Mouse (Mus musculus) induced T-regulatory cell, adult 2 months (primary cell): Measurements from ENCODE around the gene Pdzd2.

Experiments used
- DNase-seq: peaks from one replicate; pipeline ENCODE4 v3.0.0-alpha.2; 2012; ENCODE audit warnings: low read depth

The Pdzd2 gene

DNA sequence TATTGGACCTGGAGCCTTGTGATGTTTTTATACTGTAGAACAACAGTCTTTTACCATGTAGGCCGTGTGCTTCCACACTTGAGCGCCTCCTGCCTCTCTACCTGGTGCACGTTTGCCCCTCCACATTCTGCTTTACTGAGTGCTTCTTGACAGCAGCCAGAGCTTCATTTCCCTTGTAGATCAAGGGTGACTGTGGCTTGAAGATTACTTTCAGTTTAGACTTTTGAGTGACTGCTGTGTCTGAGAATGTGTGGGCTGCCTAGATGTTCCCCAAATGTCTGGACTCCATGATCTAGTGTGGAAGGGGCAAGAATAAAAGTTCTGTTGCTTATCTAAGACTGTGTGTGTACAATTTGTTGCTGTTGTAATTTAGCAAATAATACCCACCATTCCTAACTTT, 390.8 kb downstream of the Pdzd2 start:
- no peak for DNase-seq

DNA sequence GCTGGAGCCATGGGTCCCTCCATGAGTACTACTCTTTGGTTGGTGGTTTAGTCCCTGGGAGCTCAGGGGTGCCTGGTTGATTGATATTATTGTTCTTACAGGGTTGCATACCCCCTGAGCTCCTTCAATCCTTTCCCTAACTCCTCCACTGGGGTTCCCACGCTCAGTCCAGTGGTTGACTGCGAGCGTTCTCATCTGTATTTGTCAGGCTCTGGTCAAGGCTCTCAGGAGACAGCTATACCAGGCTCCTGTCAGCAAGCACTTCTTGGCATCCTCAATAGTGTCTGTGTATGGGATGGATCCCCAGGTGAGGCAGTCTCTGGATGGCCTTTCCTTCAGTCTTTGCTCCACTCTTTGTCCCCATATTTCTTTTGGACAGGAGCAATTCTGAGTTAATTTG, 392.8 kb downstream of the Pdzd2 start:
- DNase-seq: no peak

DNA sequence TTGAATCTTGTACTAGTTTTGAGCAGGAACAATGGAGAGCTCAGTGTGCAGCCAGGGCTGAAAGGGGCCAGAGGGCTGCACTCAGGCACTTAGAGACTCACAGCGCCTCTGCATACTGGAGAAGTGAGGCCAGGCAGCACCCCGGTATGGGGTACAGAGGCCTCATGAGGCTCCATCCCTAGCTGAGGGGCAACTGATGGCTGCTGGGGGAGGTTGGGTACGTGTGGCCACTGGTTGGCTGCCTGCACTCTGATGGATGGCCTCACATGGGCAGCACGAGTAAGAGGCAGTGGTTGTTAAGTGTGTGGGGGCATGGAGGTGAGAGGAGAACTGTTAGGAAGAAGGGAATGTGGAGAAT, 398.3 kb downstream of the Pdzd2 start:
- no peak for DNase-seq

DNA sequence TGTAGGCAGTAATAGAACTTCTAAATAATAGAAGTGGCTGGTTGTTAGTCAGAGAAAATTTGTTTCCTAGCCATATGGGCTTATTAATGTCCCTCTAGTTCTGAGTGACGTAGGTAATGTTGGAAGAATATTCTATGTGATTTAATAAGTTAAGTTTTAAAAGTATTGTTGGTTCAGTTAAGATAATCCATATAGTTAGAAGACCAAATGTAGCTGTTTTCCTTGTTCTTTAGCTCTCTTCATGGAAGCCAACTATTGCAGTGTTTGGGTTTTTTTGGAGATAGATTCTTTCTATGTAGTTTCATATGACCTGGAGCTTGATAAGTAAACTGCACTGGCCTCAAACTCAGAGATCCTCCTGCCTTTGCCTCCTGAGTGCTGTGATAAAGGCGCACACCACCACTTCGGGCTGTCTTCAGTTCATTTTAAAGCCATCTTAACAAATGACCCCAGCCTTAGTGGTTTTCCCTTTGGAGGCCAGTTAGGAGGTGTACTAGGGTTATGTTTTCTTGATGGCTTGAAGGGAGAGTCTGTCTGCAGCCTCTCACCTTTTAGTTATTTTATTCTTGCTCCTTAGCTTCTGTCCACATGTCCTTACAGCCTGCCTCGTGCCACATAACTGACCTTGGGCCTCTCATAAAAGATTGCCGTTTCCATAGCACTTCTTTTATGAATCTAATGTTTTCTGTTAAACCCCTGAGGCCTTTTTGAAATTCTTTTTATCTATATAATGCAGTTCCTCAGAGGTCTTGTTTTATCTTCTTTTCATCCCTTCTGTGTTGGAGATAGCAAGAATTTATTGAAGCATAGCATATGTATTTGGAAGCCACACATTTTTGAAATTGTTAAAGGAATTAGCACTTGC, 399.0 kb downstream of the Pdzd2 start:
- DNase-seq: no peak

DNA sequence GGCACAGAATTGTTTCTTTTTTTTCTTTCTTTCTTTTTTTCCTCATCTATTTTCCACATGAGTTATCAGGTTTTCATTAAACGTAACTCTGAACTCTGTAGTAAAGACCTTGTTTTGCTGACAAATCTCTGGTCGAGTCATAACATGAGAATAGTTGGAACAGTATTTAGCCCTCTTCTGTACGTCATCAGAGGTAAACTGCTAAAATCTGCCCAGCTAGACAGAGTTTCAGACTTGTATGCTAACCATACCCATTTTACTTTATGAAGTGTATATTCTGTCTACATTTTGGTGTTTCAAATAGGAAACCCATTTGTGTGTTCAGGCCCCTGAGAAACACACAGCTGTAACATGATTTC, 402.0 kb downstream of the Pdzd2 start:
- peak; percentile 39 for DNase-seq

DNA sequence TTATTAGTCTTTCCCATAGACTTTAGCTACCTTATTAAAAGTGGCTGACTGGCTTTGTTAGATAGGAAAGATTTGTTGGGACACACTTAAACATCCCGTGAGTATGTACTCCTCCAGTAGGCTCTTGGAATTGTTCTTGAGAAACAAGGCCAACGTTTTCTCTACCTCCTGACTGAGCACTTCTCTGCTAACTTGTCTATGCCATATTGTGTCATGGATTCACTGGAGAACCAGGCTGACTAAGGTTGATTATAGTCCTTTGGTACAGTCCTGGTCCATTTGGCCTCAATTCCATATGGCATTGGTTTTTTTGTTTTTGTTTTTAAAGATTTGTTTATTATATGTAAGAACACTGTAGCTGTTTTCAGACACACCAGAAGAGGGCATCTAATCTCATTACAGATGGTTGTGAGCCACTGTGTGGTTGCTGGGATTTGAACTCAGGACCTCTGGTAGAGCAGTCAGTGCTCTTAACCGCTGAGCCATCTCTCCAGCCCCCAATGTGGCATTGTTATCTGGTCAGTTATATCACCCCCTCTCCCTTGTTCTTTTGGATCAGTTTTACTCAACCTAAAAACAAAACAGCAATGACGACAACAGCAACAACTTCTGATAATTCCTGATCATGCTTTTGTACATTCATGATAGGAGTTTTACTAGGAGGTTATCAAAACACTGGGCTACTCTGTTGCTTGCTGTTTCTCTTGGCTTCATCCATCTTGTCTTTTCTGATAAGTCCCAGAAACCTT, 402.5 kb downstream of the Pdzd2 start:
- no peak for DNase-seq

DNA sequence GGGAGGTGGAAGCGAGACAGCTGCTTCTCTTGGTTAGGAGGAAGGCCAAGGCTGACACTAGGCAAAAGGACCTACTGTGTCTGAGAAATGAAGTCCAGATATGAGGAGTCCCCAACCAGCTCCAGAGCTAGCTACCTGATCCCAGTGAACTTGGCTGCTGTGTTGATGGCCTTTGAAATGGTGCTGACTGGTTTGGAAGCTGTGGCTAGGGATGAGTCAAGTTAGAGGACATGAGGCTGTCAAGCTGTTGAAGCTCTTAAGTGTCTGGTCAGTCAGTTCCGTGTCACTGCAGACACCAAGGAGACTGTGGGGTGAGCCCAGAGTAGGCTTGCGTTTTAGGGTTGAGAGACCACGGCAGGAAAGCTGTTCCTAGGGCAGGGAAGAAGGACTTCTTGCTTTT, 405.3 kb downstream of the Pdzd2 start:
- DNase-seq: no peak

DNA sequence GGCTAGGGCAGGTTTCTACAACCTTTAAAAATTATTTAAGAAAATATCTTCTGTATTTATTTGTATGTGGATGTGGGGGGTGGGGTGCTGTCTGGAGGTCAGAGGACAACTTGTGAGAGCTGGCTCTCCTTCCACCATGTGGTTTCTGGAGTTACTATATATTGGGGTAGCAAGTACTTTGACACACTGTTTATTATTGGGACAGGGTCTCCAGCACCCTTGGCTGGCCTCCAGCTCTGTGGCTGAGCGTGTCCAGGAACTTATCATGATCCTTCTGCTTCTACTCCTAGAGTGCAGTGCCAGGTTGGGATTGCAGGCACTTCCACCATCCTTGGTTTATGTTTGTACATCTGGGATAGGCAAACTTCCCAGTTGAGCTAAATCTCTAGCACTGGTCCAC, 408.4 kb downstream of the Pdzd2 start:
- no peak for DNase-seq

DNA sequence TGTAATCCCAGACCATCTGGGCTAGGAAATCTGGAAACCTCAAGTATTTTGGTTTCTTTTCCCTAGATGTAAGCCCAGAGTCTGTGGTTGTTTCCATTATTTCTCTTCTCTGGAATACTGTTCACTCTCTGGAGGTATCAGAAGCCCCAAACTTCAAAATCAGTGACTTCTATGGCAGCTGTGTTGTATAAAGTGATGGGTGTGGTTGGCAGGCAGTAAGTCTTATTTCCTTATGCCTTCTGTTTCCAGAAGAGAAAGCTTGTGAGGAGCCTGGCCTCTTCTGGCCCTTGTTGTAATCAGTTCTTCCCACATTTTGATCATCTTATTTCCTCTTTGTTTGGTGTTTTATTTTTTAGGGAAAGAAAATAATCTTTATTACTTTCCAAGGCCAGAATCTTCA, 408.8 kb downstream of the Pdzd2 start:
- DNase-seq: no peak

DNA sequence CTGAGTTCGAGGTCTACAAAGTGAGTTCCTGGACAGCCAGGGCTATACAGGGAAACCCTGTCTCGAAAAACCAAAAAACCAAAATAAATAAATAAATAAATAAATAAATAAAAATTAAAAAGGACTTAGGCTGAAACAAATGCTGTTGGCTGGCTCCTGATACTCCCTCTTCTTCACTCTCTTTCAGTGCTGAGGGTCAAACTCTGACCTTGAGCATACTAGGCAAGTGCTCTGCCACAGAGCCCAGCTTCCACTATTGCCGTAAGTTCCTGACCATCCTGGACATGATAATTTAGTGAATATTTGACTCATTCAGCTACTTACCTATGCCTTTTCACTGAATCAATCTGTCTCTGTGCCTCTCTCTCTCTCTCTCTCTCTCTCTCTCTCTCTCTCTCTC, 409.3 kb downstream of the Pdzd2 start:
- no peak for DNase-seq

DNA sequence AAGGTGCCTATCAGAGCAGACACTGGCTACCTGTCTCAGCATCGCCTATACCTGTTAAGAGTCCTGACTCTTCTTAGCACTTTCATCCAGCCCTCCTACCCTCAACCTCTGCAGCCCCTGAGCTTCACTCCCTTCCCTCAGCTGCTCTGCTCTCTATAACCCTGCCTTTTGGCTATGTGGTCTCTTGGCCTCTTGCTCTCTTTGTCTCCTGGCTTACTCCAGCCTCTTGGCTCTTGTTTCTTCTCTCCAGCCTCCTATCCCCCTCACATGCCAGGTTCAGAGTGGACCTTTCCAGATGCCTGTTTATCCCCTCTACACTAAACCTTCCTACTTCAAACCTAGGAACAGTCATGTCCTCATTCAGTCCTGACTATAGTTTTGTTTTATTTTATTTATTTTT, 415.4 kb downstream of the Pdzd2 start:
- no peak for DNase-seq

DNA sequence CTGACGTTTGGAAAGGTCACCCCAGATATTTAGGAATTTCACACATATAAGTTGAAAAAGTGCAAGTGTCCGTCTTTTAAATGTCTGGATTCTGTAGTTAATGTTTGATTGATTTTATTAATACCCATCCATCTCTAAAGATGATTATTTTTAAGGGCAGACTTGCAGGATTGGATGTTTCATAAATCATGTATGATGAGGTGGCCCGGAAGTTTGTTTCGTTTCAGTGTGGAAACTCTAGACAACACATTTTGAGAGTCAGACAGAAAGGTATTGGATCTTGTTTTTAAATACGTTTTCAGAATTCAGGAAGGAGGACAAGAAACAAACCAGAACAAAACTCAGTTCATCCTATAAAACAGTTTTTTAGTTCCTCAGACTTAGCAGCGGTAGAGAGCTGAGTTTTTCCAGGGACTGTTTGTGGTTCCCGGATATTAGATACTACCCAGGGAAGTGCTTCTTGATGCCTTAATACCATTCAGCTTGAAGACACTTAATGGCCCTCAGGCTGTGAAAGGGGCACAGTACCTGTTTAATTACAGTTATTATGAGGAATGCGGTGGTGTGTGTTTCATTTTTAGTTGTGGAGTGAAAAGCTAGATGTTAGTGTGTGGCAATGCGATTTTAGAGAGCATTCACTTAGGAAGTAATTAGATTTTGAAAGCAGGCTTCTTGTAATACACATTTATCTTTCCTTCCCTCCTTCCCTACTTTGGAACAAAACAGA, 416.9 kb downstream of the Pdzd2 start:
- peak; percentile 78 for DNase-seq

DNA sequence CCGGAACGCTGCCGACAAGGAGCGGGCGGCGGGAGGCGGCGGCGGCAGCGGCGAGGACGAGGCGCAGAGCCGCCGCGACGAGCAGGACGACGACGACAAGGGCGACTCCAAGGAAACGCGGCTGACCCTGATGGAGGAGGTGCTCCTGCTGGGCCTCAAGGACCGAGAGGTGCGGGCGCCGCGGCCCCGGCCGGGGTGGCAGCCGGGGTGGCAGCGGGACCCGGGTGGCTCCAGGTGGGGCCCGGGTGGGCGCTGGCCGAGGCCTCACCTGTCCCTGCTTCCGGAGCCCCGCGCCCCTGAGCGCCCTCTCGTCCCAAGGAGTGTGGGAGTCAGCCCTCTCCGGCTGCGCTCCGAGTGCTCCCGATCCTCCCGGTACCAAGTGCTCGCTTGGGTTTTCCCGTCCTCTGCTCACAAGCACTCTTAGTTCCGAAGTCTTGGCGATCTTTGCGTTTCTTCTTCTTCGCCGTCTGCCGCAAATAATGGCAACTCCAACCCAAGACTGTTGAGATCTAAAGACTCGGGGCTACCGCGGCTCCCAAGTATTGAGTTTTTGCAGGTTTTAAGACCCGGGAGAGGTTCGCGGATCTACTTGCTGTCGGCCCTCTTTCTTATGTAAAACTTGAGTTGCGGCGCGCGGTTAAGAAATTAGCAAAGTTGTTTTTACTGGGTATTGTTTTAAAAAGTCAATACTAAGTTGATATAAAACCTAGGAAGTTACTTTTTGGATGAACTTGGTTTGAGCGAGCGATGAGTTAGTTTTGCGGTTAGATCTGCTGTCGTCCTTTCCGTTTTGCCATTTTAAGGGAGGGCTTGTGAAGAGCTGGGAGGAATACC, 417.7 kb downstream of the Pdzd2 start, which contains the start of gene 1810049J17Rik:
1810049J17Rik (minus strand) TSS at position 112 of the 834 bp plus-strand sequence.
- DNase-seq: peak; percentile 80

DNA sequence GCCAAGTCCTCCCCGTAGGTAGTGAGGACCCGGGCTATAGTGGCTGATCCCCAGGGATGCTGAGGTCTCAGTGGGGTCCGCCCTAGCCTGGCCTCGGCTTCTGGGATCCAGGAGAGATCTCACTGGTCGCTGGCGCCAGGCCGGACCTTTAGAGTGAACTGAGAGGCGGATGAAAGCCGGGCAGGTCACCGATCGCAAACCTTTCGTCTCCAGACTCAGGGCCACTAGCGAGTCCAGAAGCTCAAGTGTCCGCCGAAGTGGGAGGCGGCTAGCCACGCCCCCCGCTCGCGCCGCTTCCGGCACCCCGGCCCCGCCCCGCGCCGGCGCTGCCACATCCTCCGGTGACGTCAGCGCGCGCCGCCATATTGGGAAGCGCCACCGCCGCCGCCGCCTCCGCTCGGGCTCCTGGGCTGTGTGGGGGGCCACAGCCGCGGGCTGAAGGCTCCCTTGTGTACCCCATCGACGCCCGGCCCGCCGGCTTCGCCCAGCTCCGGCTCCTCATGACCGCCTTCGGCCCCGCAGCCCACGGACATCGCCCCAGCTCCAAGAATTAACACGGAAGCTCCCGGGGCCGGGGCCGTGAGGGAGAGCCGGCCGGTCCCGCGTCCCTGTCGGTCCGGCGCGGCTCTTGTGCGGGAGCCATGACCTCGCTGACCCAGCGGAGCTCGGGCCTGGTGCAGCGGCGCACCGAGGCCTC, 418.5 kb downstream of the Pdzd2 start, which contains the start of gene Golph3:
Golph3 (plus strand) TSS at position 360 of the 697 bp plus-strand sequence.
- DNase-seq: peak; percentile 95

DNA sequence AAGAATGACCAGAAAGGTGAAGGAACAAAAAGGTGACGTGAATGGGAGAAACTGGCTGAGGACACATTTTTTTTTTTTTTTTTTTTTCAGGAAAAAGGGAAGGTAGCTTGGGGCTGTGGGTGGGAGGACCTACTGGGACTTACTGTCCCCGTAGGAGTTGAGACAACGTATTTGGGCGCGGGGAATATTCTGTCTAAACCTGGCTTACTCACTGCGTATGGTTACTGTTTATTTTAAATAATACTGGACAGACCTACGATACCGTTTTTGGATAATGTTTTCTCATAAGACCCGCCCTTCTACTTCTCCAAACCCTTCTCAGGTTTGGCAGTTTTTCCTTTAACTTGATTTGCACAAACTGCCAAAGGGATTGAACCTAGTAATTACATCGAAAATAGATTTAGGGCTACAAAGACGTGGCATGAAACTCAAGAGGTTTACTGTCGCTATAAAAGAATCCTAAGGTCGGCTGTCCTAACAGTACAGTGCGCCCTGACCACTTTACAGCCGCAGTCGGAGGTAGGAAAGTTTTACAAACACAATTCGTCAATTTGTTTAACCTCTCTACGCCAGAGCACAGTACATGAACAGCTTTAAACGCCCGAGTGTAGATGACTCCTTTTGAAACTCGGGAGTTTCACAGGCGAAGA, 419.2 kb downstream of the Pdzd2 start:
- no peak for DNase-seq

DNA sequence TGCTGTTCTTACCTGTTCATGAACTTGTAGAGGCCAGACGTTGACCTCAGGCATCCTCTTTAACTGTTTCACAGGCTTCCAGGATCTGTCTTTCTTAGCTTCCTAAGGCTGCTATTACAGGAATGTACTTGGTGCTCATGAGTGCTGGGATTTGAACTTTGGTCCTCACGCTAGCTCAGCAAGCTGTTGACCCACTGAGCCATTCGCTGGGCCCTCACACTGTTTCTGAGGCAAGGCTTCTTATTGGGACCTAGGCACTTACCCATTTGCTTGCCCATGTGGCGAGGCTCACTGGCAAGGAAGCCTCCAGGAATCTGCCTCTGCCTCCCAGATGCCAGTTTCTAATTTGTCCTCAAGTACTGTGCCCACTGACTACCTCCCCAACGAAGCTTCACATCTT, 419.8 kb downstream of the Pdzd2 start:
- DNase-seq: peak; percentile 32

DNA sequence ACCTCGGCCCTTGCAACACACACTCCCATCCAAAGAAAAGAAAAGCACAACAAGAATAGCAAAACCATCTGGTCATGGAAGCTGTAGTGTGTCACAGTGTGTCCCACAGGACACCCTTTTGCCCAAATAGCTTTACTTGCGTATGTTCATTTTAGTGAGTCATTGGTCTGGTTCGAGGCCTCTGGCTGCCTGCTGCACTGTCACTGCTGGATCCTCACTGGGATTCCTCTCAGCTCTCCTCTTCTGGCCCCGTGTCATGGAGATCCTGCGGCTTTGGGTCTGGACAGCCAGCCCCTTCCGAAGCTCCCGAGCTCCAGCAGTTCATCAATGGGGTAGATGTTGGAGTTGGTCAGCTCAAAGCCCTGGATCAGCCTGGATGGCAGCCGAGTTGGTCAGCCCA, 421.3 kb downstream of the Pdzd2 start:
- DNase-seq: no peak

DNA sequence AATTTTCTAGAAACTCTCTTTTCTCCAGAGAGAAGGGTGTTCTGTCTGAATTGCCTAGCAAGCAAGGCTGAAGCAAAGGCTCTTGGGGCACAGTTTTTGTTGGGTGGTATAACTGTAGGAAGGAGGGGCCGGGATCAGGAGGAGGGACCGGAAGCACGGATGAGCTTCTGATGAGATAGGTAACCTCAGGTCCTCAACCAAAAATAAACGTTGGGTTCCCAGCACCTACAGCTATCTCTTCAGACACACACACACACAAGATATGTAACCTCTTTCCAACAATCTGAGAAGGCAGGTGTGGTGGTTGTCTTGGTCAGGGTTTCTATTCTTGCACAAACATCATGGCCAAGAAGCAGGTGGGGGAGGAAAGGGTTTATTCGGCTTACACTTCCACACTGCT, 422.4 kb downstream of the Pdzd2 start:
- no peak for DNase-seq

DNA sequence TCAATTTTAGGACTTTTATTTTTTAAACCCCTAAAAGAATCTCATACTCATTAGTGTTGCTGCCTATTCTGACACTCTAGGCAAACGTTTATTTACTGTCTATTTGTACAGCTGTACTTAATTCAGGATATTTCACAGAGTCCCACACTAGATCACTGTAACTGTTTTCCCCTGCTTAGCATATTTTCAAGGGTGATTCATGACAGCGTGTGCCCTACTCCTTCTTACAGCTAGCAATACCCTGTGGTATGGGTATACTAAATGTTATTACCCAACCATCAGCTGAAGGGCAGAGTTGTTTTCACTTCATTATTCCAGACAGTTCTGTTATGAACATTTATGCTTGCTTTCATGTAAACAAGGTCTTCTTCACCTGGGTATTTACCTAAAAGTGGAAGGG, 423.7 kb downstream of the Pdzd2 start:
- DNase-seq: no peak

DNA sequence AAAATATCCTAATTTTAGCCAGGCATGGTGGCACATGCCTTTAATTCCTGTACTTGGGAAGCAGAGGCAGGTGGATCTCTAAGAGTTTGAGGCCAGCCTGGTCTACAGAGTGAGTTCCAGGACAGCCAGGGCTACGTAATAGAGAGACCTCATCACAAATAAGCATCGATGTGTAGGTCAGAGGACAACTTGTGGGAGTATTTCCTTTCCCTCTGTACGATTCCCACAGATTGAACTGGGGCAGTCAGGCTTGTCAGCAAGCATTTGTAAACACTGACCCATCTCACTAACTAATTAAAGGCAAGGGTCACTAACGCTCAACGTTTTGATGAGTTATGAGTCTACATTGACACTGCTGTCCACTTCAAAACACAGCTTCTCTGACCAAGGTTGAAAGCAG, 425.1 kb downstream of the Pdzd2 start:
- DNase-seq: no peak

DNA sequence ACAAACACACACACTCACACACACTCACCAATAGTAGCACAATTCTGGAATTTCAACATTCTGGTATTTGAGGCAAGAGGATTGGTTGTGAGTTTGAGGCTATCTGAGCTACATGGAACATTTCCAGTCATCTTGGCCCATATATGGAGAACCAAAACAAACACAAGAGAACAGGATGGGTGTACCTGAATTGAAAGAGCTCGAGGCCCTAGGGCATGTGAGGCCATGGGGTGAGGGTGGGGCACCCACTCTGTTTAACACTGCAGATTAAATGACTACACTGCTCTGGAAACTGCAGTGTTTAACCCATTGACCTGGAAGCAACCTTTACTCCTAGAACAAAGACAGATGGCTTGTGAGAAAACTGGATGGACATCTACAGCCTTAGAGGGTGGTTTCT, 426.5 kb downstream of the Pdzd2 start:
- peak; percentile 51 for DNase-seq
